Mouse (Mus musculus) midbrain, embryonic 14.5 days (tissue): Measurements from ENCODE around the gene Rnft1. TPM values are rescaled to one million over a fixed set of nuclear protein-coding genes. Genes with fewer than 3 reads are reported as not detected.

ENCODE experiments used
- ATAC-seq: fragments of 200-750 bp; cut with Nextera tagmentation; 2 replicates; pipeline ENCODE4 v1.8.0; 2017; ENCODE audit warnings: moderate number of reproducible peaks, moderate library complexity; ENCODE audit not compliant: low FRiP score, low TSS enrichment
- DNase-seq: peaks from one replicate; pipeline ENCODE4 v3.0.0-alpha.2; 2015
- H3K27ac ChIP-seq: fragments of 300-500 bp; sonication (generic); replicated peaks from 2 replicates; pipeline ENCODE4 v1.5.1; 2014; ENCODE audit warnings: mild to moderate bottlenecking, low read depth, low read length, moderate library complexity
- H3K27me3 ChIP-seq: fragments of 300-500 bp; sonication (generic); 2 replicates; pipeline ENCODE4 v1.6.1; 2014; ENCODE audit warnings: low read length, control low read depth, mixed read lengths; ENCODE audit not compliant: control insufficient read depth, insufficient read depth
- H3K36me3 ChIP-seq: fragments of 300-500 bp; sonication (generic); 2 replicates; pipeline ENCODE4 v1.6.1; 2014; ENCODE audit warnings: low read length, control low read depth; ENCODE audit not compliant: control insufficient read depth, insufficient read depth
- H3K4me1 ChIP-seq: fragments of 300-500 bp; sonication (generic); 2 replicates; pipeline ENCODE4 v1.6.1; 2014; ENCODE audit warnings: mild to moderate bottlenecking, antibody characterized with exemption, low read length, control low read depth; ENCODE audit not compliant: control insufficient read depth, insufficient read depth
- H3K4me2 ChIP-seq: fragments of 300-500 bp; sonication (generic); 2 replicates; pipeline ENCODE4 v1.6.1; 2014; ENCODE audit warnings: mild to moderate bottlenecking, low read length, moderate library complexity
- H3K4me3 ChIP-seq: fragments of 300-500 bp; sonication (generic); replicated peaks from 2 replicates; pipeline ENCODE4 v1.5.1; 2014; ENCODE audit warnings: low read depth, low read length
- H3K9ac ChIP-seq: fragments of 300-500 bp; sonication (generic); replicated peaks from 2 replicates; pipeline ENCODE4 v1.6.1; 2014; ENCODE audit warnings: mild to moderate bottlenecking, low read length, moderate library complexity
- H3K9me3 ChIP-seq: fragments of 300-500 bp; sonication (generic); 2 replicates; pipeline ENCODE4 v1.6.1; 2016; ENCODE audit warnings: low read length, control low read depth, mixed read lengths; ENCODE audit not compliant: control insufficient read depth
- WGBS: fragments of 180-500 bp; shearing (Covaris S2); extraction: QIAGEN DNeasy Blood & Tissue Kit; methylation state at CpG from one replicate; pipeline ENCODE4 v1.1.7; 2014; 5-methylcytosine and 5-hydroxymethylcytosine counted together
- polyA plus RNA-seq: library from polyadenylated mRNA; unstranded; fragments of >200 nt; fragmentation: Nextera tagmentation; extraction: Ambion mirVana; gene quantifications from 2 replicates; pipeline ENCODE4 v1.2.1, GENCODE M21; 2014

Rnft1 gene
- polyA plus RNA-seq, 1 experiment from 2014 or later, result 14.1 TPM

DNA sequence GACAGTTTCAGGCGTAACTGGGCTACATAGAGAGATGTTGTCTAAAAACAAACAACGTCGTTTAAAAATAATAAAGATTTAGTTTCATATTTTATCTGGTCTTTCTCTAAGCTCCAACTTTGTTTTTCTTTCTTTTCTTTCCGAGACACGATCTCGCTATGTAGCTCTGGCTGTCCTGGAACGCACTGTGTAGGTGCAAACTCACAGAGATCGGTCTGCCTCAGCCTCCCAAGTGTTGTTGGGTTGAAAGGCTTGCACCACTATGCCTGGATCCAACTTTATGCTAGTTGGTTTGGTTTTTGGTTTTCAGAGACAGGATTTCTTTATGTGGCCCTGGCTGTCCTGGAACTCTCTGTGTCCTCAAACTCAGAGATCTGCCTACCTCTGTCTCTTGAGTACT is 61.1 kb downstream of the Rnft1 start:
- Histone ChIP-seq H3K4me1 (peaks cover 10% of the 10 kb centered on the region), H3K36me3 (no peaks in the 10 kb centered on the region), H3K4me2 (peak overlapping the region; percentile 53), H3K27ac (no peak overlapping the region), H3K4me3 (peak overlapping the region; percentile 90), H3K9ac (no peak overlapping the region; the same call in 1 of the 2 replicates), H3K27me3 (no peaks in the 10 kb centered on the region), H3K9me3 (no peaks in the 10 kb centered on the region)
- WGBS, result 79% methylated on average over 8 of the region's 8 CpGs
- DNase-seq, result no peak
- no peak for ATAC-seq

- no peak for ATAC-seq
- no peaks in the 10 kb centered on the region for H3K9me3 ChIP-seq
- no peak for DNase-seq
These were observed 63.0 kb downstream of the Rnft1 start for GRCm38 (mm10) chr11:86547412-86547811.

More at GRCm38 (mm10) chr11:86547412-86547811, 63.0 kb downstream of the Rnft1 start:
- no peaks in the 10 kb centered on the region for H3K27me3 ChIP-seq
- no peaks in the 10 kb centered on the region for H3K36me3 ChIP-seq
- H3K4me1 ChIP-seq, result peaks cover 10% of the 10 kb centered on the region
- no peak overlapping the region for H3K27ac ChIP-seq
- H3K4me2 ChIP-seq, result no peak overlapping the region
- H3K4me3 ChIP-seq, result no peak overlapping the region
- 100% methylated on average over 1 of the region's 1 CpGs for WGBS
- H3K9ac ChIP-seq, result no peak overlapping the region

Other genes with a start within 250 kb of the Rnft1 start
- gene Ints2, start 227.1 kb upstream of the Rnft1 start, polyA plus RNA-seq, result 15.5 and 25.6 TPM in 2 replicates
- gene Med13, start 127.1 kb upstream of the Rnft1 start, polyA plus RNA-seq, result 15.1 and 15.2 TPM in 2 replicates
- 44.4 and 47.8 TPM in 2 replicates for gene Rps6kb1, start 60.1 kb downstream of the Rnft1 start, polyA plus RNA-seq
- gene Tubd1, start 60.3 kb downstream of the Rnft1 start, polyA plus RNA-seq, result 4.7 and 6.1 TPM in 2 replicates
- 129 TPM in 2 replicates for gene Vmp1, start 199.2 kb downstream of the Rnft1 start, polyA plus RNA-seq
- gene Ptrh2, start 199.3 kb downstream of the Rnft1 start, polyA plus RNA-seq, result 30.3 and 34.9 TPM in 2 replicates